Mouse (Mus musculus) midbrain, embryonic 13.5 days (tissue): ENCODE measurements at regions not wholly inside any gene's neighbourhood (a gene's known extent, or its start where the extent isn't known, plus 50 kb on each side); places are given as distances from the start of the nearest gene placed in this dataset.
A peak's percentile ranks its signal among the peaks of the same experiment; 100 is the strongest.

Experiments used
- ATAC-seq: fragments of 200-750 bp; cut with Nextera tagmentation; 2 replicates; pipeline ENCODE4 v1.8.0; 2017; ENCODE audit warnings: mild to moderate bottlenecking, moderate TSS enrichment, moderate library complexity
- H3K27ac ChIP-seq: fragments of 300-500 bp; sonication (generic); 2 replicates; pipeline ENCODE4 v1.5.1; 2015; ENCODE audit warnings: inconsistent platforms, mild to moderate bottlenecking, moderate library complexity
- H3K27me3 ChIP-seq: fragments of 300-500 bp; sonication (generic); 2 replicates; pipeline ENCODE4 v1.6.1; 2015; ENCODE audit warnings: mild to moderate bottlenecking, inconsistent platforms
- H3K36me3 ChIP-seq: fragments of 300-500 bp; sonication (generic); 2 replicates; pipeline ENCODE4 v1.6.1; 2015; ENCODE audit warnings: mild to moderate bottlenecking, inconsistent platforms
- H3K4me1 ChIP-seq: fragments of 300-500 bp; sonication (generic); replicated peaks from 2 replicates; pipeline ENCODE4 v1.6.1; 2015; ENCODE audit warnings: inconsistent platforms
- H3K4me2 ChIP-seq: fragments of 300-500 bp; sonication (generic); replicated peaks from 2 replicates; pipeline ENCODE4 v1.6.1; 2015; ENCODE audit warnings: moderate library complexity, mild to moderate bottlenecking, inconsistent platforms
- H3K4me3 ChIP-seq: fragments of 300-500 bp; sonication (generic); replicated peaks from 2 replicates; pipeline ENCODE4 v1.5.1; 2015; ENCODE audit warnings: mild to moderate bottlenecking, inconsistent platforms
- H3K9ac ChIP-seq: fragments of 300-500 bp; sonication (generic); replicated peaks from 2 replicates; pipeline ENCODE4 v1.6.1; 2015; ENCODE audit warnings: mild to moderate bottlenecking, inconsistent platforms
- H3K9me3 ChIP-seq: fragments of 300-500 bp; sonication (generic); 2 replicates; pipeline ENCODE4 v1.6.1; 2016; ENCODE audit warnings: mild to moderate bottlenecking, inconsistent platforms
- WGBS: fragments of 180-500 bp; shearing (Covaris S2); methylation state at CpG from one replicate; pipeline ENCODE4 v1.1.7; 2015; 5-methylcytosine and 5-hydroxymethylcytosine counted together

GRCm38 (mm10) chr19:45310291-45310881 lies 53.1 kb upstream of the Btrc start:
- H3K27me3 ChIP-seq, result peaks cover 67% of the 10 kb centered on the region
- H3K9ac ChIP-seq, result 0 out of 2 replicates have a peak overlapping the region, but pooled peaks have one; percentile 28
- peak overlapping the region; percentile 8 for H3K4me3 ChIP-seq
- H3K4me1 ChIP-seq, result peaks cover 53% of the 10 kb centered on the region
- WGBS, result 35% methylated on average over 5 of the region's 5 CpGs
- ATAC-seq, result no peak
- H3K4me2 ChIP-seq, result peak overlapping the region; percentile 48
- peak overlapping the region; percentile 89 for H3K27ac ChIP-seq
- no peaks in the 10 kb centered on the region for H3K36me3 ChIP-seq
- H3K9me3 ChIP-seq, result no peaks in the 10 kb centered on the region

DNA sequence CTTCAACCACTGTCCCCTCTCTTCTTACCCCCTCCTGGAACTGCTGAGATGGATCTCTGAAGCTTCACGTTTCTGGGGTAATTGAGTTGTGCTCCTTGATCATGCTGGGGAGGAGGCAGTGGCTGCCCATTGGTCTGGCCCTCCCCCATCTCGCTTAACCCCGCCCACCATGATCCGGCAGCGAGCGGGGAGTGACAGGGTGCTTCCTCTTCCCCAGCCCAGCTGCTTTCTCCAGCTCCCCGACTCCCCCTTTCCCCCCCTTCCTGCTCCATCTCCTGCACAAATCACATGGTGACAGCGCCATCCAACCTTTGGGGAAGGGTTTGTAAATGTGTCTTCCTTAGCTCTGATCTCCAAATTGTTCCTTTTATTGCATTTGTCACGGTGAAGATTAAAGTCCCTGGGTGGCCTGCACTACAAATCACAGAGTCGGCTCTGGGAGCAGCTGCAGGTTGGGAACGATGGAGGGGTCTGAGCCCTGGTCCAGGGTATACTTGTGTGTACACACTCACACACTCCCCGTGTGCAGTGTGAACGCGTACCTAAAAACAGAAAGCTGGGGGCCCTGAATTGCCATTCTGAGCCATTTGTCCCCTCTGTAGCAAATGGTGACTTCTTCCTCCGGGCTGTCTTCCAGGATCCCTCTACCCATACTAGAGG lies 52.5 kb upstream of the Btrc start:
- ATAC-seq, result peak; percentile 68
- peak overlapping the region; percentile 48 for H3K4me2 ChIP-seq
- peaks cover 53% of the 10 kb centered on the region for H3K4me1 ChIP-seq
- peak overlapping the region; percentile 8 for H3K4me3 ChIP-seq
- H3K27ac ChIP-seq, result peak overlapping the region; percentile 89
- no peaks in the 10 kb centered on the region for H3K9me3 ChIP-seq
- peak overlapping the region; percentile 28; the same call in 1 of the 2 replicates for H3K9ac ChIP-seq
- WGBS, result 8% methylated on average over 15 of the region's 15 CpGs
- H3K36me3 ChIP-seq, result no peaks in the 10 kb centered on the region
- peaks cover 65% of the 10 kb centered on the region for H3K27me3 ChIP-seq

GRCm38 (mm10) chr19:45311831-45312537 lies 51.5 kb upstream of the Btrc start:
- H3K4me3 ChIP-seq, result no peak overlapping the region

GRCm38 (mm10) chr19:45312713-45313365 lies 50.7 kb upstream of the Btrc start:
- no peaks in the 10 kb centered on the region for H3K9me3 ChIP-seq
- peaks cover 53% of the 10 kb centered on the region for H3K27me3 ChIP-seq

More at GRCm38 (mm10) chr19:45311831-45312537, 51.5 kb upstream of the Btrc start:
- Histone ChIP-seq H3K9ac (no peak overlapping the region), H3K27me3 (peaks cover 62% of the 10 kb centered on the region), H3K9me3 (no peaks in the 10 kb centered on the region), H3K27ac (peak overlapping the region; percentile 89), H3K4me2 (peak overlapping the region; percentile 48), H3K36me3 (no peaks in the 10 kb centered on the region), H3K4me1 (peaks cover 52% of the 10 kb centered on the region)
- ATAC-seq, result peak; percentile 79
- 13% methylated on average over 19 of the region's 19 CpGs for WGBS

More at GRCm38 (mm10) chr19:45312713-45313365, 50.7 kb upstream of the Btrc start:
- H3K27ac ChIP-seq, result peak overlapping the region; percentile 89
- peak overlapping the region; percentile 48; the same call in 1 of the 2 replicates for H3K4me2 ChIP-seq
- peak; percentile 48 for ATAC-seq
- peaks cover 53% of the 10 kb centered on the region for H3K4me1 ChIP-seq
- no peak overlapping the region for H3K4me3 ChIP-seq
- H3K36me3 ChIP-seq, result no peaks in the 10 kb centered on the region
- no peak overlapping the region for H3K9ac ChIP-seq
- WGBS, result 10% methylated on average over 6 of the region's 6 CpGs
